Mouse (Mus musculus): ENCODE data around the gene 2300003K06Rik. TPM values are rescaled to one million over a fixed set of nuclear protein-coding genes. Genes with fewer than 3 reads are reported as not detected.
"Not testable (repeated sequence)": the region's sequence is repeated elsewhere in the genome, so short reads cannot be mapped to it uniquely, and the experiment has no call there.

The 2300003K06Rik gene
- polyA plus RNA-seq (2012; rRNA removed) = not detected in 2 replicates

- Histone ChIP-seq H3K27ac (ENCODE audit: control insufficient read depth, insufficient read depth, low read length) (no peak within 1 kb of the TSS), H3K4me1 (replicated peaks; ENCODE audit: control insufficient read depth, insufficient read depth, low read length) (no peaks in the 10 kb centered on the region), H3K4me3 (ENCODE audit: control insufficient read depth, insufficient read depth, low read length) (no peak within 1 kb of the TSS), H3K27me3 (ENCODE audit: control insufficient read depth, insufficient read depth, low read length) (no peaks in the 10 kb centered on the region), H3K36me3 (ENCODE audit: control insufficient read depth, insufficient read depth, low read length) (no peaks in the 10 kb centered on the region)
- WGBS = 54% methylated on average over 1 of the region's 1 CpGs
- TF ChIP-seq CTCF (IDR thresholded peaks at IDR 0.05; ENCODE audit: borderline replicate concordance, control insufficient read depth, extremely low read depth, insufficient read depth, low read length, poor library complexity) (no peak), POLR2A (IDR thresholded peaks at IDR 0.05; ENCODE audit: control insufficient read depth, extremely low read depth, insufficient read depth, low read length, poor library complexity) (no peak)
- no peak for DNase-seq
These were observed at the start of gene 2300003K06Rik for GRCm38 (mm10) chr11:99837966-99838365. Gene 2300003K06Rik (minus strand): TSS chr11:99838066.

- H3K27ac ChIP-seq (ENCODE audit: control insufficient read depth, insufficient read depth, low read length); DNase-seq; H3K4me1 ChIP-seq (replicated peaks; ENCODE audit: control insufficient read depth, insufficient read depth, low read length); H3K36me3 ChIP-seq (ENCODE audit: control insufficient read depth, insufficient read depth, low read length); H3K4me3 ChIP-seq (ENCODE audit: control insufficient read depth, insufficient read depth, low read length); H3K27me3 ChIP-seq (ENCODE audit: control insufficient read depth, insufficient read depth, low read length): not testable (repeated sequence)
- WGBS = 35% methylated on average over 1 of the region's 1 CpGs
These were observed 41.0 kb upstream of the 2300003K06Rik start, which contains the start of gene Gm11567 for GRCm38 (mm10) chr11:99878887-99879286. Gene Gm11567 (plus strand): TSS chr11:99879187.

GRCm38 (mm10) chr11:99873089-99873488 is 35.2 kb upstream of the 2300003K06Rik start, which contains the start of gene Krtap9-1:
Gene Krtap9-1 (plus strand): TSS chr11:99873389.
- H3K4me3 ChIP-seq (ENCODE audit: control insufficient read depth, insufficient read depth, low read length); H3K36me3 ChIP-seq (ENCODE audit: control insufficient read depth, insufficient read depth, low read length); H3K27me3 ChIP-seq (ENCODE audit: control insufficient read depth, insufficient read depth, low read length); H3K4me1 ChIP-seq (replicated peaks; ENCODE audit: control insufficient read depth, insufficient read depth, low read length); H3K27ac ChIP-seq (ENCODE audit: control insufficient read depth, insufficient read depth, low read length); DNase-seq: not testable (repeated sequence)
- WGBS = 73% methylated on average over 1 of the region's 1 CpGs

- not testable (repeated sequence) for H3K27me3 ChIP-seq (ENCODE audit: control insufficient read depth, insufficient read depth, low read length); DNase-seq
- WGBS = 67% methylated on average over 1 of the region's 1 CpGs
These were observed 26.3 kb upstream of the 2300003K06Rik start, which contains the start of gene Gm11559 for GRCm38 (mm10) chr11:99864176-99864575. Gene Gm11559 (plus strand): TSS chr11:99864476.

GRCm38 (mm10) chr11:99858761-99859160 is 20.9 kb upstream of the 2300003K06Rik start:
- Histone ChIP-seq H3K27me3 (ENCODE audit: control insufficient read depth, insufficient read depth, low read length) (no peaks in the 10 kb centered on the region), H3K36me3 (ENCODE audit: control insufficient read depth, insufficient read depth, low read length) (no peaks in the 10 kb centered on the region), H3K4me3 (ENCODE audit: control insufficient read depth, insufficient read depth, low read length) (no peak overlapping the region), H3K4me1 (replicated peaks; ENCODE audit: control insufficient read depth, insufficient read depth, low read length) (no peaks in the 10 kb centered on the region), H3K27ac (ENCODE audit: control insufficient read depth, insufficient read depth, low read length) (no peak overlapping the region)
- DNase-seq = no peak
- WGBS = 81% methylated on average over 2 of the region's 2 CpGs
- TF ChIP-seq CTCF (IDR thresholded peaks at IDR 0.05; ENCODE audit: borderline replicate concordance, control insufficient read depth, extremely low read depth, insufficient read depth, low read length, poor library complexity) (no peak), POLR2A (IDR thresholded peaks at IDR 0.05; ENCODE audit: control insufficient read depth, extremely low read depth, insufficient read depth, low read length, poor library complexity) (no peak)

More at GRCm38 (mm10) chr11:99864176-99864575, 26.3 kb upstream of the 2300003K06Rik start, which contains the start of gene Gm11559:
- H3K4me3 ChIP-seq (ENCODE audit: control insufficient read depth, insufficient read depth, low read length); H3K27ac ChIP-seq (ENCODE audit: control insufficient read depth, insufficient read depth, low read length); H3K36me3 ChIP-seq (ENCODE audit: control insufficient read depth, insufficient read depth, low read length); H3K4me1 ChIP-seq (replicated peaks; ENCODE audit: control insufficient read depth, insufficient read depth, low read length): not testable (repeated sequence)

GRCm38 (mm10) chr11:99857617-99858016 is 19.8 kb upstream of the 2300003K06Rik start, which contains the start of gene Gm11568:
Gene Gm11568 (plus strand): TSS chr11:99857917.
- no peak for TF ChIP-seq CTCF (IDR thresholded peaks at IDR 0.05; ENCODE audit: borderline replicate concordance, control insufficient read depth, extremely low read depth, insufficient read depth, low read length, poor library complexity)
- TF ChIP-seq POLR2A (IDR thresholded peaks at IDR 0.05; ENCODE audit: control insufficient read depth, extremely low read depth, insufficient read depth, low read length, poor library complexity) = no peak
- Histone ChIP-seq H3K27me3 (ENCODE audit: control insufficient read depth, insufficient read depth, low read length) (no peaks in the 10 kb centered on the region), H3K4me1 (replicated peaks; ENCODE audit: control insufficient read depth, insufficient read depth, low read length) (no peaks in the 10 kb centered on the region), H3K27ac (ENCODE audit: control insufficient read depth, insufficient read depth, low read length) (no peak within 1 kb of the TSS), H3K36me3 (ENCODE audit: control insufficient read depth, insufficient read depth, low read length) (no peaks in the 10 kb centered on the region), H3K4me3 (ENCODE audit: control insufficient read depth, insufficient read depth, low read length) (no peak within 1 kb of the TSS)
- no peak for DNase-seq
- 89% methylated on average over 2 of the region's 2 CpGs for WGBS

- Histone ChIP-seq H3K27ac (ENCODE audit: control insufficient read depth, insufficient read depth, low read length) (no peak overlapping the region), H3K4me1 (replicated peaks; ENCODE audit: control insufficient read depth, insufficient read depth, low read length) (no peaks in the 10 kb centered on the region), H3K36me3 (ENCODE audit: control insufficient read depth, insufficient read depth, low read length) (no peaks in the 10 kb centered on the region), H3K27me3 (ENCODE audit: control insufficient read depth, insufficient read depth, low read length) (no peaks in the 10 kb centered on the region), H3K4me3 (ENCODE audit: control insufficient read depth, insufficient read depth, low read length) (no peak overlapping the region)
- DNase-seq = no peak
- TF ChIP-seq POLR2A (IDR thresholded peaks at IDR 0.05; ENCODE audit: control insufficient read depth, extremely low read depth, insufficient read depth, low read length, poor library complexity) (no peak), CTCF (IDR thresholded peaks at IDR 0.05; ENCODE audit: borderline replicate concordance, control insufficient read depth, extremely low read depth, insufficient read depth, low read length, poor library complexity) (no peak)
- WGBS = 68% methylated on average over 3 of the region's 3 CpGs
These were observed 16.3 kb upstream of the 2300003K06Rik start for GRCm38 (mm10) chr11:99854121-99854520.

Data from thymus, adult 2 months (tissue).